In genomic region chr13:20787952-20788351, GRCm38 (mm10) we compare ENCODE assay signal across 22 mouse cellular contexts. TPM values are rescaled to one million over a fixed set of nuclear protein-coding genes. Genes with fewer than 3 reads are reported as not detected.
DNase-seq lines count a peak whose midpoint lies in the region; ATAC-seq and TF ChIP-seq lines count a peak whose summit lies in the region.
"Had no signal": no experiment of that assay in that cellular context is flagged by ENCODE, and none has a peak within 500 bp of the region (broad histone marks: within the 10 kb centered on the region; RNA-seq: fewer than 3 reads in every experiment).

No protein-coding gene starts in this region.

- TF ChIP-seq CTCF in lung, postnatal 0 days (IDR thresholded peaks at IDR 0.05): no peak
- TF ChIP-seq CTCF in lung, adult 2 months (IDR thresholded peaks at IDR 0.05; ENCODE audit: insufficient read depth, low read length): no peak
- TF ChIP-seq CTCF in bone marrow macrophage, adult 2 months (IDR thresholded peaks at IDR 0.05; ENCODE audit: low read depth, low read length): no peak
- TF ChIP-seq CTCF in forebrain, postnatal 0 days (IDR thresholded peaks at IDR 0.05; ENCODE audit: low read depth): no peak

- peak; percentile 14 for DNase-seq in lung, postnatal 0 days (ENCODE audit: low spot score)
- no peak for DNase-seq in lung, adult 2 months
- no peak for DNase-seq in forebrain, postnatal 0 days
- no peak for DNase-seq in gastrocnemius, postnatal 10 days
- DNase-seq: adrenal gland, postnatal 14 days; B cell, adult 2 months; cerebellum, adult 2 months; cerebellum, postnatal 10 days; embryo, embryonic 11 days; heart, adult 2 months; heart, postnatal 36 days had no signal

- H3K9ac ChIP-seq in lung, postnatal 0 days (replicated peaks; ENCODE audit: low read depth): no peak overlapping the region
- H3K9ac ChIP-seq in forebrain, postnatal 0 days: no peak overlapping the region
- no peak overlapping the region for H3K9ac ChIP-seq in hindbrain, embryonic 16.5 days (ENCODE audit: low read depth, low read length)
- H3K9ac ChIP-seq: embryonic facial prominence, embryonic 15.5 days; heart, embryonic 12.5 days; hindbrain, embryonic 13.5 days had no signal

- no peaks in the 10 kb centered on the region for H3K4me1 ChIP-seq in lung, postnatal 0 days (ENCODE audit: insufficient read depth, low read depth, low read length)
- H3K4me1 ChIP-seq in lung, adult 2 months (ENCODE audit: control insufficient read depth, insufficient read depth, low read length): no peaks in the 10 kb centered on the region
- peaks cover 83% of the 10 kb centered on the region for H3K4me1 ChIP-seq in bone marrow macrophage, adult 2 months (ENCODE audit: control insufficient read depth, insufficient read depth, low read length)
- no peaks in the 10 kb centered on the region for H3K4me1 ChIP-seq in forebrain, postnatal 0 days (ENCODE audit: insufficient read depth)
- H3K4me1 ChIP-seq in hindbrain, embryonic 16.5 days (ENCODE audit: control insufficient read depth, insufficient read depth, low read depth, low read length): no peaks in the 10 kb centered on the region
- H3K4me1 ChIP-seq: embryonic facial prominence, embryonic 15.5 days; heart, embryonic 12.5 days; hindbrain, embryonic 13.5 days had no signal

- H3K36me3 ChIP-seq in lung, postnatal 0 days (ENCODE audit: insufficient read depth, low read length): no peaks in the 10 kb centered on the region
- H3K36me3 ChIP-seq in forebrain, postnatal 0 days (ENCODE audit: insufficient read depth): no peaks in the 10 kb centered on the region
- no peaks in the 10 kb centered on the region for H3K36me3 ChIP-seq in hindbrain, embryonic 16.5 days (ENCODE audit: control insufficient read depth, insufficient read depth, low read length)
- H3K36me3 ChIP-seq: embryonic facial prominence, embryonic 15.5 days; forebrain, embryonic 10.5 days; heart, embryonic 12.5 days; hindbrain, embryonic 13.5 days had no signal

- H3K4me3 ChIP-seq in lung, postnatal 0 days (ENCODE audit: low read depth, low read length): no peak overlapping the region
- no peak overlapping the region for H3K4me3 ChIP-seq in lung, adult 2 months (replicated peaks; ENCODE audit: extremely low read depth, low read depth, low read length)
- H3K4me3 ChIP-seq in bone marrow macrophage, adult 2 months (ENCODE audit: insufficient read depth, low read length): no peak overlapping the region
- H3K4me3 ChIP-seq in forebrain, postnatal 0 days (ENCODE audit: low read depth, low read length): no peak overlapping the region
- no peak overlapping the region for H3K4me3 ChIP-seq in hindbrain, embryonic 16.5 days (ENCODE audit: low read length)
- H3K4me3 ChIP-seq: embryonic facial prominence, embryonic 15.5 days; erythroblast, embryonic 14.5 days; forebrain, embryonic 10.5 days; heart, adult 2 months; heart, embryonic 12.5 days; hindbrain, embryonic 13.5 days had no signal

- 76% methylated on average over 4 of the region's 4 CpGs for WGBS in lung, postnatal 0 days
- 81% methylated on average over 4 of the region's 4 CpGs for WGBS in lung, adult 2 months
- 85% methylated on average over 4 of the region's 4 CpGs for WGBS in forebrain, postnatal 0 days
- 77% methylated on average over 4 of the region's 4 CpGs for WGBS in hindbrain, embryonic 16.5 days

- H3K4me2 ChIP-seq in lung, postnatal 0 days (replicated peaks; ENCODE audit: low read depth, low read length): no peak overlapping the region
- no peak overlapping the region for H3K4me2 ChIP-seq in forebrain, postnatal 0 days (ENCODE audit: low read depth)
- H3K4me2 ChIP-seq in hindbrain, embryonic 16.5 days (ENCODE audit: low read length): no peak overlapping the region
- H3K4me2 ChIP-seq: embryonic facial prominence, embryonic 15.5 days; heart, embryonic 12.5 days; hindbrain, embryonic 13.5 days had no signal

- H3K27ac ChIP-seq in lung, postnatal 0 days (ENCODE audit: low read length): no peak overlapping the region
- H3K27ac ChIP-seq in bone marrow macrophage, adult 2 months (ENCODE audit: insufficient read depth, low read depth, low read length): peak overlapping the region; percentile 98
- H3K27ac ChIP-seq in forebrain, postnatal 0 days (ENCODE audit: low read depth, low read length): no peak overlapping the region
- H3K27ac ChIP-seq in hindbrain, embryonic 16.5 days (ENCODE audit: low read depth, low read length): no peak overlapping the region
- H3K27ac ChIP-seq: embryonic facial prominence, embryonic 15.5 days; forebrain, embryonic 10.5 days; heart, adult 2 months; hindbrain, embryonic 13.5 days had no signal

- no peaks in the 10 kb centered on the region for H3K27me3 ChIP-seq in lung, postnatal 0 days (replicated peaks; ENCODE audit: insufficient read depth, low read length)
- H3K27me3 ChIP-seq in forebrain, postnatal 0 days (ENCODE audit: insufficient read depth, low read length): no peaks in the 10 kb centered on the region
- H3K27me3 ChIP-seq in hindbrain, embryonic 16.5 days (replicated peaks; ENCODE audit: control insufficient read depth, insufficient read depth, low read length): no peaks in the 10 kb centered on the region
- H3K27me3 ChIP-seq: embryonic facial prominence, embryonic 15.5 days; heart, embryonic 12.5 days; hindbrain, embryonic 13.5 days had no signal

- no peak for ATAC-seq in lung, postnatal 0 days
- ATAC-seq in hematopoietic stem cell, adult 5-6 weeks (replicated peaks in 1 of 2; ENCODE audit: insufficient read depth in 1 of 2, low FRiP score in 2 of 2, low TSS enrichment in 1 of 2, low read depth in 1 of 2, poor library complexity in 2 of 2, severe bottlenecking in 2 of 2): peak; percentile 40 to 45; a peak in 2 of 4 replicates
- ATAC-seq in monocyte, adult 5-6 weeks (replicated peaks; ENCODE audit: insufficient number of reproducible peaks, low FRiP score, low TSS enrichment, poor library complexity, severe bottlenecking): peak; percentile 84
- ATAC-seq in forebrain, postnatal 0 days: no peak
- no peak for ATAC-seq in hindbrain, embryonic 16.5 days
- ATAC-seq: forebrain, embryonic 14.5 days had no signal

- TF ChIP-seq POLR2A in lung, adult 2 months (IDR thresholded peaks at IDR 0.05; ENCODE audit: borderline replicate concordance, extremely low read depth, low read depth, low read length): no peak
- no peak for TF ChIP-seq POLR2A in bone marrow macrophage, adult 2 months (IDR thresholded peaks at IDR 0.05; ENCODE audit: borderline replicate concordance, low read depth, low read length)

- no peaks in the 10 kb centered on the region for H3K9me3 ChIP-seq in lung, postnatal 0 days (ENCODE audit: low read length)
- H3K9me3 ChIP-seq in forebrain, postnatal 0 days (ENCODE audit: low read length): no peaks in the 10 kb centered on the region
- H3K9me3 ChIP-seq in hindbrain, embryonic 16.5 days (ENCODE audit: control insufficient read depth, low read length): no peaks in the 10 kb centered on the region
- H3K9me3 ChIP-seq: embryonic facial prominence, embryonic 15.5 days; forebrain, embryonic 10.5 days; heart, embryonic 12.5 days; hindbrain, embryonic 13.5 days had no signal

- no peak for TF ChIP-seq EP300 in lung, postnatal 0 days (IDR thresholded peaks at IDR 0.05)

RNA-seq across cellular contexts. Expression of gene Aoah, which starts 6.0 kb away (rescaled TPM):
- 0.86 and 1.2 TPM in 2 replicates for polyA plus RNA-seq in lung, postnatal 0 days (2015; fragmentation: Nextera tagmentation; extraction: Ambion mirVana)
- 0.53 and 0.66 TPM in 2 replicates for polyA plus RNA-seq in lung, adult 2 months (2012; rRNA removed)
- polyA plus RNA-seq in bone marrow macrophage, adult 2 months (2012; ENCODE audit: insufficient read depth, insufficient read length, missing spikeins): 138 and 142 TPM in 2 replicates
- total RNA-seq in hematopoietic stem cell, adult 5-6 weeks (2017): 6.1 and 6.7 TPM in 2 replicates
- total RNA-seq in monocyte, adult 5-6 weeks (2017): 16.0 to 53.7 TPM (median 29.2 TPM) in 3 replicates
- 0.38 and 0.86 TPM in 2 replicates for total RNA-seq in forebrain, postnatal 0 days (2014; rRNA removed)
- 0.44 and 0.51 TPM in 2 replicates for polyA plus RNA-seq in forebrain, postnatal 0 days (2015; fragmentation: Nextera tagmentation; extraction: Ambion mirVana)
- total RNA-seq in gastrocnemius, postnatal 10 days (2021): 1 to 10 TPM; 1.1 TPM
- polyA plus RNA-seq in hindbrain, embryonic 16.5 days (2015; fragmentation: Nextera tagmentation; extraction: Ambion mirVana): 0.25 and 0.87 TPM in 2 replicates
- total RNA-seq: MEL had no signal
- polyA plus RNA-seq: erythroblast, embryonic 14.5 days had no signal

Comparison
In these comparisons a context has a peak if more than half of its experiments do, and no peak if none do; other contexts are left out.
1. ATAC-seq: peak in hematopoietic stem cell, adult 5-6 weeks (2 of 2) and monocyte, adult 5-6 weeks (single experiment); none in lung, postnatal 0 days (single experiment), forebrain, postnatal 0 days (single experiment) and hindbrain, embryonic 16.5 days (single experiment).
2. RNA of gene Aoah, which starts 6.0 kb away (polyA plus RNA-seq): 138 to 142 TPM in bone marrow macrophage, adult 2 months; 0.86 to 1.2 TPM in lung, postnatal 0 days, 0.53 to 0.66 TPM in lung, adult 2 months, 0.44 to 0.51 TPM in forebrain, postnatal 0 days and 0.25 to 0.87 TPM in hindbrain, embryonic 16.5 days; every median in the first group is over 10 times any median in the second.